Mouse (Mus musculus): Measurements from ENCODE around the gene Traf1. TPM values are rescaled to one million over a fixed set of nuclear protein-coding genes. Genes with fewer than 3 reads are reported as not detected.

Traf1 gene
- total RNA-seq (2023; ENCODE audit: inconsistent age), result 66.3 to 68.7 TPM (median 68.0 TPM) in 4 replicates

DNA sequence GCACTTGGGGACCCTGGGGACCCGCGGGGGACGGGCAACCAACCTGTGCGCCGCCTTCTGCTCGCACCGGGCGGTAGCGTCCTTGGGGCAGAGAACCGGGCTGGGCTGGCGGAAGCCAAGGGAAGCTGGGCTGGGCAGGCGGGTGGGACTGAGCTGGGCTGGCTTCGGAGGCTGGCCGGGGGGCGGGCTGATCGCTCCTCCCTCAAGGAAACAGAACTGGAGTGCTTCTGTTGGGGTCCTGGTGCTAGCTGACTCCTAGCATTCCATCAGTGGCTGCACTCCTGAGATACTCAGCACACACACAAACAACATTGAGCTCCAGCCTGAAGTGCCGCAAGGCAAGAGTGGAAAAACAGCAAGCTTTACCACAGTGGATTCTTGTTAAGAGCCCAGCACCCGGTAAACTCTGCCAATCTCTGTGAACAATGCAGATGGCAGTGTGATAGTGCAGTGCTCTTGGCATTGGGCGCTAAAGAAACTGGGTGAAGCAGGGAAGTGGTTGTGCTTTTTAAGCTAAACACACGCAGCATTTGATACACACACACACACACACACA is at the start of gene Traf1:
Gene Traf1 (minus strand): TSS at position 292 of the 556 bp plus-strand sequence.

GRCm38 (mm10) chr2:34913218-34914068 is 48.1 kb downstream of the Traf1 start, which contains the start of gene Phf19:
TSS of gene Phf19 (minus strand) at chr2:34914026.

Other genes with a start within 250 kb of the Traf1 start
- gene Gapvd1, start 206.5 kb downstream of the Traf1 start, total RNA-seq (2023; ENCODE audit: inconsistent age), result 101 to 108 TPM (median 103 TPM) in 4 replicates
- 769 to 959 TPM (median 820 TPM) in 4 replicates for gene Hspa5, start 189.8 kb downstream of the Traf1 start, total RNA-seq (2023; ENCODE audit: inconsistent age)
- 14.7 to 18.1 TPM (median 17.5 TPM) in 4 replicates for gene Rabepk, start 161.9 kb downstream of the Traf1 start, total RNA-seq (2023; ENCODE audit: inconsistent age)
- gene Fbxw2, start 135.5 kb downstream of the Traf1 start, total RNA-seq (2023; ENCODE audit: inconsistent age), result 84.3 to 112 TPM (median 101 TPM) in 4 replicates
- not detected in 4 replicates for gene Gm34653, start 128.8 kb downstream of the Traf1 start, total RNA-seq (2023; ENCODE audit: inconsistent age)
- not detected in 4 replicates for gene Cutal, start 87.4 kb downstream of the Traf1 start, total RNA-seq (2023; ENCODE audit: inconsistent age)
- gene Psmd5, start 86.8 kb downstream of the Traf1 start, total RNA-seq (2023; ENCODE audit: inconsistent age), result 23.5 to 33.3 TPM (median 28.9 TPM) in 4 replicates
- gene Phf19, start 47.7 kb downstream of the Traf1 start, total RNA-seq (2023; ENCODE audit: inconsistent age), result 12.0 to 16.0 TPM (median 15.2 TPM) in 4 replicates
- gene Hc, start 99.7 kb upstream of the Traf1 start, total RNA-seq (2023; ENCODE audit: inconsistent age), result not detected in 4 replicates
- 0.51 to 1.2 TPM (median 0.96 TPM) in 4 replicates for gene AI182371, start 139.8 kb upstream of the Traf1 start, total RNA-seq (2023; ENCODE audit: inconsistent age)
- 113 to 127 TPM (median 122 TPM) in 4 replicates for gene Cntrl, start 147.7 kb upstream of the Traf1 start, total RNA-seq (2023; ENCODE audit: inconsistent age)
- gene Rab14, start 239.3 kb upstream of the Traf1 start, total RNA-seq (2023; ENCODE audit: inconsistent age), result 184 to 210 TPM (median 191 TPM) in 4 replicates

All from B cell, adult (primary cell).